Mouse (Mus musculus) CH12F3 (cell line): ENCODE data around the gene Gpd1.

ENCODE experiments used
- in situ Hi-C: fragments of 300-500 bp; cut with MboI; formaldehyde crosslinking; loops from 2 replicates; pipeline ENCODE4 v1.14.3; 2020; ENCODE audit warnings: low sequenced_read_pairs

Gene Gpd1

DNA sequence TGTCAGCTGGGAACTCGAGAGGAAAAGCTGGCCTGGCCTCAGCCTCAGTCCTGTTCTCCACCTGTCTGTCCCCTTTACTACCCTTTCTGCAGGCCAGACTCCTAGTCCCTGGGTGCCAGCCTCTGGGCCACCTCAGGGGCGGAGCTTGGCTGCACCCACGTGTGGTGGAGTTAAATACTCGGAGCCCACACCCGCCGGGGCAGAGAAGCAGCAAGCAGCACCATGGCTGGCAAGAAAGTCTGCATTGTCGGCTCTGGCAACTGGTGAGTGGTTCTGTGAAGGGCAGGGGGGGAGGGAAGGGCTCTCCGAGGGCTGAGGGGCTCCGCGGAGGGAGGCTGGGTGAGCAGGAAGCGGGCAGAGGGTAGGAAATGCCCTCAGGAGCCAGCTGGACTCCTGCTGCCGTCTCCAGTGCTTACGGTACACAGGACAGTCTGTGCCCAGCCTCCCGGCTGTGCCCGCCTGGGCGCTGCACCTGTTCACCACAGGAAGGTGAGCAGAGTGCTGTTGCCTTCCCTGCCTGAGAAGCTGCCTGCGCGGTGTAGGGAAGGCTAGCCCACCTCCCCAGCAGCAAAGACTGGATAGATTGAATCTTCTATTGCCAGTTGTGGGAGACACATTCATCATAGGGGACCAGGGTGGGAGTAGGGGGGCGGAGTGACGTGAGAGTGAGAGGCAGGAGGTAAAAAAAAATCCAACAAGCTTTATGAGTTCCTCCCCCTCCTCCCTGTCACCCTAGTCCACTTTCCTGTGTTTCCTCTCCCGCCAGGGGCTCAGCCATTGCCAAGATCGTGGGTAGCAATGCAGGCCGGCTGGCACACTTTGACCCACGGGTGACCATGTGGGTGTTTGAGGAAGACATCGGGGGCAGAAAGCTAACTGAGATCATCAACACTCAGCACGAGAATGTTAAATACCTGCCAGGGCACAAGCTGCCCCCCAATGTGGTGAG, at the start of gene Gpd1:
TSS of gene Gpd1 (plus strand) at position 130 of the 949 bp plus-strand sequence.
- in situ Hi-C loops = no loop called here

DNA sequence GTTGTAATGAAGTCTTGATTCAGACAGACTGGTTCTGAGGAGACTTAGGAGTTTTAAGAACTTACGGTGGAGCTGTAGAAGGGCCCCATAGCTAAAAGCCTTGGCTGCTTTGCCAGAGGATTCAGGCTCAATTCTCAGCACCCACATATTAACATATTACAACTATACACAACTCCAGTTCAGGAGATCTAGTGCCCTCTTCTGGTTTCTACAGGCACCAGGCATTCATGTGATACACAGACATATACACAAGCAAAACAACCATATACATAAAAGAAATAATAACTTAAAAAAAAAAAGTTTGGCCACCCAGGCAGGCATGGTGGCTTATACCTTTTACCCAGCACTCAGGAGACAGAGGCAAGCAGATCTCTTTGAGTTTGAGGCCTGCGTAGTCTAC, 49.8 kb upstream of the Gpd1 start:
- in situ Hi-C loops = no loop called here

DNA sequence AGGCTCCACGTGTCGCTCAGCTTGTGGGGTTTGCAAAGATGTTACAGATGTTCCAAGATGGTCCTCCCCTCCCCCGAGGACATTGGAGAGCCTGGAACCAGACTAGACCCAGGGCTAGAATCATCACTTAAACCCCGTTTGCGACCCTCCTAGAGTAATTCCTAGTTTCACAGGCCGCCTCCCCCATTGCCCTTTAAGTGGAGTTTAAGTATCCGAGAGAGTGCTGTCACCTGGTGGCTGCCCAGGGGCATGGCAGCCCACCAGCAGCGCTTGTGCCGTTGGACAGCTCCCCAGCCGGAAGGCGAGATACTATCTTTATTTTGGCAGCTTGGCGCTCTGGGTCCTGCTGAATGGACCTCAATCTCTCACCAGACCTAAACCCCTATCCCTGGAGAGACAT, 48.4 kb upstream of the Gpd1 start:
- in situ Hi-C loops = no loop called here

DNA sequence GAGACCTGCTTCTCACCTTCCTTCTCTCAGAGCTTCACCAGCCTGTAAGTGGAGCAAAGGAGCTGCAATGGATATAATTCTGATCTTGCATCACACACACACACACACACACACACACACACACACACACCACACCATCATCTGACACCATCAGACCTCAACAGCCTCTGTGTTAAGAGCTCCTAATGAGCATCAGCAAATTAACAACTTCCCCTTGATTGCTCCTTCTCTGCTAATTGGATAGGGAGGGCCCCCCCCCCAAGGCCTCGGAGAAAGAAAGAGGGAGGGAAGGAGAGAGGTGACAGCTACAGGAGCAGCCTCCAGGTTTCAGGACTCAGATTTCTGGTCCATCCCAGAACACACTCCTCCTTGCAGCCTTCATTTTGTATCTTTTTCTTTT, 47.9 kb upstream of the Gpd1 start:
- in situ Hi-C loops = no loop called here

DNA sequence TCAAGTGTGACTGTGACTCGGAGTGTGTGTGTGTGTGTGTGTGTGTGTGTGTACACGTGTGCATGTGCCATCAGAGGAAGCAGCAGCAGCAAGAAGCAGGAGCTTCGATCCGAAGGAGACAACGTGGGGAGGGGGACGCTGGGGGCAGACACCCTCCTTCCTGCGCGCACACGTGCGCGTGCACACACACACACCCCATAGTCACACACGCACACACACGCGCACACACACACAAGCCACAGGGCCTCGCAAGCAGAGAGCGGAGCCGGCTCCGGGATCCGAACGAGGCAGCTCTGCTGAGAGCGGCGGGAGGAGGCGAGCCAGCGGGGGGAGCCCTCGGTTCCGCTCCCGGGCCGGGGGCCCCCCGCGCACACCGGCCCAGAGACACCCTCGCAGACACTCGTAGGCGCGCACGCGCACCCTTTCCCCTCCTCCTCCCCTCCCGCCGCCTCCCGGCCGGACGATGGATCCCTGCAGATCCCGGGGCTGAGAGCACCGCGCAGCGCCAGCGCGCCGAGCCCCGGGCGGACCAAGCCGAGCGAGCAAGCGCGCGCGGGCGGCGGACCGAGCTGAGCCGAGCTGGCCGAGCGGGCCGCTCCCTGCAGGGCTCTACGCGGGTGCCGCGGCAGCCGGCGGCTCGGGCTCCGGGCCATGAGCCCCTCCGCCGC, 47.0 kb upstream of the Gpd1 start, which contains the start of gene Asic1:
TSS of gene Asic1 (plus strand) at position 215 of the 668 bp plus-strand sequence.
- in situ Hi-C loops = loop anchor here (5.0 kb wide), 1 partner anchor 73 kb away; no protein-coding TSS in a partner anchor

DNA sequence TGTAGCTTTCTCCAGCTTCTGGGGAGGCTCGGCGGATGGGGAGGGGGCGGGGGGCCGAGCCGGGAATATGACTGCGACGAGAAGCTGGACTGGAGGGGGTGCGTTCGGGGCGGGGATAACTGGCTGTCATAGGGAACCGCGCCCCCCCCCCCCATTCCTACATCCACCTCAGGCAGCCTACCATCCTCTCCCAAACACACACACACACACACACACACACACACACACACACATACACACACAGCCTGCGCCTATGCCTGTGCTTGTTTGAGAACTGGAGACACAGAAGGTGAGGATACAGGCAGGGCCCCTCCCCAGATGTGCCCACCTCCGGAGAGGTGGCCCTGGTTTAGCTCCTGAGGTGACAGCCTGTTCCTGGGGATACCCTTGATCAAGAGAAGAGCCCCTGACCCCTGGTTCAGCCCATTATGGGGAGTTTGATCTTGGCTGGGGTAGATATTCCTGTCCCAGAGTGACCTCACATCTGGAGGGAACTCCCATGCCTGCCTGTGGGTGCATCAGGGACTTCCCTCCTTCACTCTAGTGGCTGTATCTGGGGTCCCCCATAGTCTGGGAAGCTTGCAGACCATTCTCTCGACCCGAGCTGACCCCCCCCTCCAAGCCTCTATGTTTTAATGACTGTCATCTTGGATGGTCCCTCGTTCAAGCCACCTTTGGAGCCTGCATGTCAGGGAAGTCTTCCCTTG, 46.2 kb upstream of the Gpd1 start:
- in situ Hi-C loops = loop anchor here (5.0 kb wide), 1 partner anchor 74 kb away; no protein-coding TSS in a partner anchor

DNA sequence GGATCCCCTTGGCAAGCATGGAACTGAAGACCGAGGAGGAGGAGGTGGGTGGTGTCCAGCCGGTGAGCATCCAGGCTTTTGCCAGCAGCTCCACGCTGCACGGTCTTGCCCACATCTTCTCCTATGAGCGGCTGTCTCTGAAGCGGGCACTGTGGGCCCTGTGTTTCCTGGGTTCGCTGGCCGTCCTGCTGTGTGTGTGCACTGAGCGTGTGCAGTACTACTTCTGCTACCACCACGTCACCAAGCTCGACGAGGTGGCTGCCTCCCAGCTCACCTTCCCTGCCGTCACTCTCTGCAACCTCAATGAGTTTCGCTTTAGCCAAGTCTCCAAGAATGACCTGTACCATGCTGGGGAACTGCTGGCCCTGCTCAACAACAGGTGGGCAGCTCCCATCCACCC, 45.5 kb upstream of the Gpd1 start:
- in situ Hi-C loops = loop anchor here (5.0 kb wide), 1 partner anchor 74 kb away; no protein-coding TSS in a partner anchor

DNA sequence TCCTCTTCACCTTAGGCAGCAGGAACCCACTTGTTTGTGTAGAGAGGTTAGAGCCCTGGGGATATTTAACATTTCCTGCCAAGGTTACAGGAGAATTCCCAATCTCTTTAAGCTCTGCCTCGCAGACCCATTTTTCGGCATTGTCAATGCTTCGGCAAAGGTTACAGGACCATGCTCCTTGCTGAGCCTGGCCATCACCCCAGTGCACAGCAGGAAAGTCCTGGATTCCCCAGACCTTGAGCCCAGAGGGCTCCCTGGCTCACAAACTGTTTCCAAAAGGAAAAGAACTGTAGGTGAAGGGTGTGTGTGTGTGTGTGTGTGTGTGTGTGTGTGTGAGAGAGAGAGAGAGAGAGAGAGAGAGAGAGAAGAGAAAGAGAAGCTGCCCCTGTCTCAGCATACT, 42.4 kb upstream of the Gpd1 start:
- in situ Hi-C loops = loop anchor here (5.0 kb wide), 1 partner anchor 78 kb away; no protein-coding TSS in a partner anchor

DNA sequence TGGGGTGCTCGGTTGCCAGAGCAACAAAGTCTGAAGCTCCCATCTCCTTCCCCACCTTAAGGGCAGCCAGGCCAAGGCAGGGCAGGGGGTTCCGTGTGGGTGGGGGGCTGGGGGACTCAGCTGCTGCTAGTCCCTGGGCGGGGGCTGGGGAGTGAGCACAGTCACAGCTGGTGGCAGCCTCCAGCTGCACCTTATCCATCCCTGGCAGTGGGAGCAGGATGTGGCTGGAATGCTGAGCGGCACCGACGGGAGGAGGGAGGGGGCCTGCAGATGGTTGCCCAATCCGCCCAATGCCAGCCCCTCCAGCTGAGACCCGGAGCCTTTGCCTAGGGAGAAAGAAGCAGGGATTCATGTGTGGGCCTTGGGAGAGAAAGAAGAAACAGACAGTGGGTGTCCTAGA, 40.2 kb upstream of the Gpd1 start:
- in situ Hi-C loops = no loop called here

DNA sequence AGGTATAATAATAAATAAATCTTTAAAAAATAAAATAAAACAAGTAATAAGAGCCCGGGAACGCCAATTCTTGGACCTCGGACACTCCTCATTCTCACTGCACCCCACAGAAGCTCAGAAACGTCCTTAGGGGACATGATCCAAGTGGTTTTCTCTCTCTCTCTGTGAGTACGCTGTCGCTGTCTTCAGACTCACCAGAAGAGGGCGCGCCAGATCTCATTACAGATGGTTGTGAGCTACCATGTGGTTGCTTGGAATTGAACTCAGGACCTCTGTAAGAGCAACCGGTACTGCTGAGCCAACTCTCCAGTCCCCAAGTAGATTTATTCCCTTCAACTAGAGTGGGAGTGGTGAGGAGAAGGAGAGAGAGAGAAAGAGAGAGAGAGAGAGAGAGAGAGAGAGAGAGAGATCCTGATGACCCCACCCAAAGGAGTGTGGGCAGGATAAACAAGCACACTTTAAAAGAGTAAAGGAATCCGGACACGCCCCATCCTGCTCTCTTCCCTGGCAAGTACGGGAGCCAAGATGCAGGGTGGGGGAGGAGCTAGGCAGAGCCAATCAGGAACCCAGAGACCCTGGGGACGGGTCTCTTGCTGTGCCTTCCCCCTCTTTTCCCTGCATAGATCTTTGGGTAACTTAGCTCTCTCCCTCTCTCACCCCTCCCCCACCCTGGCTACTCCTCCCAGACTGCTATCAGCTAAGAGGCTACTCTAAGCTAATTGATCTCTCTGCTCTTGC, 39.1 kb upstream of the Gpd1 start:
- in situ Hi-C loops = no loop called here

DNA sequence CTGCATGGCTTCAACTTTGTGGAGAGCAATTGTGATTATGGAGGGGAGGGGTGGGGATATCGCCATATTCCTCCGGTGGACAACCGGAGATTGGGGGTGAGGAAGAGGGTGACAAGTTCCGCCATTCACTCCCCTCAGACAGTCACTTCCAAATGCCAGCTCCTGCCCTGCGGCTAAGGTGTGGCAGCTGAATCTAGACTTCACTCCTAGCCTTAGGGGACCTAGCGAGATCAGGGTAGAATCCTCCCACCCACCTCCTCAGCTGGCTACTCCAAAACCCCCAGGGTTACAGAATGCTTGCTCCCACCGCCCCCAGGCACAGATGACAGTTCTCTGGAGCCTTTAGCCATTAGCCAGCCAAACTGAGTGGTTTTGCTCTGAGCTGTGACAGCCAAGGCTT, 38.3 kb upstream of the Gpd1 start:
- in situ Hi-C loops = no loop called here

DNA sequence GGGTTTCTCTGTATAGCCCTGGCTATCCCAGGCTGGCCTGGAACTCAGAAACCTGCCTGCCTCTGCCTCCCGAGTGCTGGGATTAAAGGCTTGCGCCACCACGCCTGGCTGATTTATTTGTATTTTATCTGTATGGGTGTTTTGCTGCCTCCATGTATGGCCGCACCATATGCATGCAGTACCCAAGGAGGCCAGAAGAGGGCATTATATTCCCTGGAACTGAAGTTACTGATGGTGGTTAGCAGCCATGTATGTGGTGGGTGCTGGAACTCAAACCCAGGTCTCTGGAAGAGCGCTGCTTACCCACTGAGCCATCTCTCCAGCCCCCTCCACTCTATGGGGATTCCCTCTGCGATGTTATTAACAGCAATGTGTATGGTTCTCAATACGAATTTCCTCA, 34.4 kb upstream of the Gpd1 start:
- in situ Hi-C loops = no loop called here

DNA sequence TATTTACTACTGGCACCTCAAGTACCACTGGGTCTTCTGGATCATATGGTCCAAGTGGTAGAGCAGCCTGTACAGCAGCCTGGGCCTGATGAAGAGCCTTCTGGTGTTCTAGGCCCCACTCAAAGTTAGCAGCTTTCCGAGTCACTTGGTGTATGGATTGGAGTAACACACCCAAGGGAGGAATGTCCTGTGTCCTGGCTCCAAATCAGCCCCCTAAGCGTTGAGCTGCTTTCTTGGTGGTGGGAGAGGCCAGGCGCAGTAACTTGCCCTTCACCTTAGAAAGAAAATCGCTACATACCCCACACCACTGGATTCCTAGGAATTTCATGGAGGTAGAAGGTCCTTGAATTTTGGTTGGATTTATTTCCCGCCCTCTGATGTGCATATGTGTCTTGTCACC, 33.2 kb upstream of the Gpd1 start:
- in situ Hi-C loops = no loop called here

DNA sequence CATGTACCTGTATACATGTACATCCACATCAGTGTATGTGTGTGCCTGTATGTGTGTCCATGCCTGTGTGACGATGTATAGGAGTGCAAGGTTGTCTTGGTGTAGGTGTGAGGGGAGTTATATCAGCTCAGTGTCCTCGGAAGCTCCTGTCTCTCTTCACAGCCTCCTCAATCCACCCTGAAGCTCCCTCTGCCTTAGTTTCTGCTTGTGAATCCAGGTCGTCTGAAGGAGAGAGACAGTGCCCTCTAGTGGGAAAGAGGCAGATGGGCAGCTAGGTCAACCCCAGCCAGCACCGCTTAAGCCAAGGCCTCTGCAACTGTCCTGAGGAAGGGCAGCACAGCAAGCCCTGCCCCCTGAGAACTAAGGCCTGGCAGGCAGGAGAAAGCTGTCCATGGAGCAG, 28.6 kb upstream of the Gpd1 start:
- in situ Hi-C loops = no loop called here

DNA sequence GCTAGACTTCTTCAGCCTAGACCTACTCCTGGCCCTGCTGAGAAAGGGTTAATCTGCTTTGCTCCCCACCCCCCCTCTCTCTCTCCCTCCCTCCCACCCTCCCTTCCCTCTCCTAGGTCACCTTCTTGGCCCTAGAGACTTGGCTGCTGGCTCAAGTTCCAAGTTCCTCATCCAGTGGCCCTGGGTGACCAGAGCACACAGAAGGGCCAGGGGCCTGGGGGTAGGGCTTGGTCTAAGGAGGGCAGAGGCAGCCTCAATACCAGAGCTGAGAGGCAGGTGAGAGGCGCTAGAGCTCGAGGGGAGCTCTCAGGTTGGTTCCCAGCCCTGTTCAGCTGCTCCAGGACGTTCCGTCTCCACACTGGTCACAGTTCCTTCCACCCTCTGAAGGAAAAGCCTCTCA, 26.4 kb upstream of the Gpd1 start:
- in situ Hi-C loops = no loop called here

DNA sequence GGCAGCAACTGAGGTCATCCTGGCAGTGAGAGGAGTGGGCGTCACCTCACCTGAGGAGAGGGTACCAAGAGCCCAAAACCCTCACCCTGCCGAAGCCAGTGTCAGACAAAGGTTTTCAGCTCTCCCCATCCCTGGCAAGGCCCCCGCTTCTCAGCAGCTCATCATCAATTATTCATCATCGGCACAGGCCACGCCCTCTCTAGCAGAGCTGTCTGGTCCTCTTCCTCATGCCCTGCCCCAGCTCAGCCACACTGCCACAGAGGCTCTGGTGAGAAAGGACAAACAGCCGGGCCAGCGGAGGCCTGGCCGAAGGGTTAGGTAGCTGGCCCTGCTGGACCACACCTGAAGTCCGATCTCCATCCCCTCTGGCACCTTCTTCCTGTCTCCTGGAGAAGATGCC, 25.3 kb upstream of the Gpd1 start:
- in situ Hi-C loops = no loop called here

DNA sequence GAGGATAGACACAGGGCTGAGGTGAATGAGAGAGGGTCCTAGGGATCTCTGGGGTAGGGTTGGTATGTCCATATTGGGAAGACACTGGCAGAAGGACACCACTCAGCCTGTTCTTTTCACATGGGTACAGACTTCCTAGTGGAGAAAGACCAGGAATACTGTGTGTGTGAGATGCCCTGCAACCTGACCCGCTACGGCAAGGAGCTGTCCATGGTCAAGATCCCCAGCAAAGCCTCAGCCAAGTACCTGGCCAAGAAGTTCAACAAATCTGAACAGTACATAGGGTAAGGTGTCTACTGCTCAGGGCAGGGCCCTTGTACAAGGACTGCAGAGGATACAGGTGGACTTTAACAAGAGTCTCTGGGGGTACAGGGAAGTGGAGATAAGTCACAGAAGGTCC, 20.0 kb upstream of the Gpd1 start:
- in situ Hi-C loops = no loop called here

DNA sequence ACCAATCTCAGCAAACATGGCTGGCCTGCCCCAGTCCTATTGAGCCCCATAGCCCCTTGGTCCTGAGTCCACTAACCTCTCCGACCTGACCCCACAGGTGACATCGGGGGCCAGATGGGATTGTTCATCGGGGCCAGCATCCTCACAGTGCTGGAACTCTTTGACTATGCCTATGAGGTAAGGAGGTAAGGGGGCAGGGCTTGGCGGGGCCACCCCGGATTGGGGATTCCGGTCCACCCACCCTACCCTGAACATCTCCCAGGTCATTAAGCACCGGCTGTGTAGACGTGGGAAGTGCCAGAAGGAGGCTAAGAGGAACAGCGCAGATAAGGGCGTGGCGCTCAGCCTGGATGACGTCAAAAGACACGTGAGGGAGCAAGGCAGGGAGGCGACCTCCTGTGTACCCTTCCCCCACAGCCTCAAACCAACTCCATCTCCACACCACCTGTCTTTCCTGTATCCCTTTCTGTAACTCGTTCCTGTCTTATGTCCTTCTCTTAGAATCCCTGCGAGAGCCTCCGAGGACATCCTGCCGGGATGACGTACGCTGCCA, 18.7 kb upstream of the Gpd1 start:
- in situ Hi-C loops = no loop called here

DNA sequence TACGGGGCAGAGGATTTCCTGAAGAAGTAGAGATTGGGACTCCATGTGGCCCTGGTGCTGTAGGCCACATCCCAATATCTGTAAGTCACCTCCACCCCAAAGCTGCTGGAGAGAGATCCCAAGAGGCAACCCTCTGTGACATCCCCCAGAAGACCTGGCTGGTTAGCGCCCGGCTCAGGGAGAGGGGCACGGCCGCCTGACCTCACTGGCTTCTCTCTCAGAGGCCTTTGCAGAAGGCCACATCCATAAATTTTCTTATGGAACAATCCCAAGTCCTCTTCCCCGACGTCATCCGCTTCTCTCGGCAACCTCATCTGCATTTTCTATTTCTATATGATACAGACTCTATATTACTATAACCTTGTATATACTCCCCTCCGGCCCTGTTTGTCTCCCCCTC, 17.6 kb upstream of the Gpd1 start:
- in situ Hi-C loops = no loop called here
